Mouse (Mus musculus): ENCODE data around the gene Psrc1.

Gene Psrc1

DNA sequence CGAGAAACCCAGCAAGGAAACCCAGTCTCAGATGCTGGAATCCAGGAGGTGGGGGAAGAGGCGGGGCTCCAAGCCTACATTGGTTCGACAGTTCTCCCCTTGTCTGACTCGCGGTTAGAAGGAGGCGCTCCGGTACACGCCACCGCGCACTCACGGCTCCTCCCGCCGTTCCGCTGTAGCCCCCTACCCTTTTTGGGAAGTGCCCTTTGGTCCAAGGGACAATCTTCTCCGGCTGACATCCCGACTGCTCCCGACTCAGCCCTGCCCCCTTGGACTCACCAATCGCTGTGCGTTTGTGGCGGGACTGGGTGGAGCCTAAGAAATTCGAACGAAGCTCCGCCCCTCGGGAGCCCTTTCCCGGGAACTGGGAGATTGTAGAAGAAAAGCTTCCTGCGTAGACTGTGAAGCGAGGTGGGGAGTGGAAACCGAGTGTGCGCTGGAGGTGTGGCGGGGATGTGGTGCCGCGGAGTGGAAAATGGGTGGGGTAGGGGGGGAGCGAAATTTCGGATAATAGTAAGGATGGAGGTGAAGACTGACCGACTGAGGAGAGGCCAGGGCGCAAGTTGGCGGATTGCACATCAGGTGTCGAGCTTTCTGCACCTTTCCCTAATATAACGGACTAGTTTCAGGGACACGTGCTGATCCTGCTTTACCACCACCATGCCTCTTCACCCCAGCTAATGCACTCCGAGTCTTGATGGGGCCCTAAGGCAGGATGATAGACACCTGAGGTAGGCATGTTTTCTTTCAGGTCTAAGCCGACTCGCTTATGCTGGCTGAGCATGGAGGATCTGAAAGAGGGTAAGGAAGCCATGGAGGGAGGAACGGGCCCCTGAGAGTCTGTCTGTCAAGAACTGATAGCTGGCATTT, at the start of gene Psrc1:
Gene Psrc1 (plus strand): TSS at position 355 of the 870 bp plus-strand sequence.
- in situ Hi-C loops (cut with MboI, MseI) = loop anchor here (25.0 kb wide), 1 partner anchor 221 kb away; the partner anchor contains the start of gene Gpr61

GRCm38 (mm10) chr3:108336878-108337277, 46.8 kb upstream of the Psrc1 start:
- in situ Hi-C loops (cut with MboI, MseI) = loop anchor here (10.0 kb wide), 1 partner anchor 842 kb away; no protein-coding TSS in a partner anchor

DNA sequence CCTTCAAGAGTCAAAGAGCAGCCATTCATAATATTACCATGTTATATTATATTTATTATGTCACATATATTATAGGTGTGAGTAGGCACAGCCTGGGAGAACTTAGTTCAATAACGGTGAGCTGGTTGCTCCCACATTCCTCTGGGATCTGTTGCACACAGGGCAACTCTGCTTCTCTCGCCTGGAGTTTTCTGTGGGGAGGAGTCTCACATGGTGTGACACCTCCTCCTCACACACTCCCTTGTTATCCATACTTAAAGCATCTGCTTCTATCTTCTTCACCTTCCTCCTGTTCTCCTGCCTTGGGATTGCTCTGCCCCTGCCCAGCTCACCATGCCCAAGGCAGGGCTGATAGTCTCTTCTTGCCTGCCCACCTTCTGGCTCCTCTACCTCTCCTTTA, 42.6 kb upstream of the Psrc1 start:
- in situ Hi-C loops (cut with MboI, MseI) = no loop called here

DNA sequence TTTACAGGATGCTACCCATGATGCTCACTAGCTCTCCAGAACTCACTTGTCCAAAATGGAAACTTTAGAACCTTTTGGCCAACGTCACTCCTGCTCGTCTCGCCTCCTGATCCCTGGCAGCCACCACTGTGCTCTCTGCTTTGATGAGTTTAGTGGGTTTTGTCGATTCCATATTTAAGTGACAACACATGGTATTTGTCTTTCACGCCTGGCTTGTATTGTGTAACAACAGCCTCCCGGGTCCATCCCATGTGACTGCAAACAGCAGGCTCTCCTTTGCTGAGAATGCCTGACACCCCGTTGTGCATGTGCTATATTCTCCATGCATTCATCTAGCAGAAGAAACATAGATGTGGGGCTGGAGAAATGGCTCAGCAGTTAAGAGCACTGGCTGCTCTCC, 41.5 kb upstream of the Psrc1 start:
- in situ Hi-C loops (cut with MboI, MseI) = no loop called here

GRCm38 (mm10) chr3:108345855-108346254, 37.8 kb upstream of the Psrc1 start:
- in situ Hi-C loops (cut with MboI, MseI) = no loop called here

GRCm38 (mm10) chr3:108348376-108348775, 35.3 kb upstream of the Psrc1 start:
- in situ Hi-C loops (cut with MboI, MseI) = no loop called here

DNA sequence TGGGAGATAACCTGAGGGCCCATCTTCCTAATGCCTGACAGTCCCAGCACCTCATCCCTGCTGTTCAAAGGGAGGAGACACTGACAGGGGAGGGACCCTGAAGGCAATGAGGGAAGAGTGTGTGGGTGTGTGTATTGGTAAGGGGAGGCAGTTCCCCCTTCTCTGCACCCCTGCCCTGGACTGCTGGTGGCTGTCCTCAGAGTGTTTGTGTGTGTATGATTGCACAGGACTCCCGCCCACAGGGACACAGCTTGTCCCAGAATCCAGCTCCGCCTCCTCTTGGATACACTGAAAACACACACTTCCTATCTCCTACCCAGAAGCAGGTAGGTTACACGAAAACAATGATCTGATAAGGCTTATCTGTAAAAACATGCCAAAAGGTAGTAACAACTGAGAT, 28.4 kb upstream of the Psrc1 start:
- in situ Hi-C loops (cut with MboI, MseI) = no loop called here

DNA sequence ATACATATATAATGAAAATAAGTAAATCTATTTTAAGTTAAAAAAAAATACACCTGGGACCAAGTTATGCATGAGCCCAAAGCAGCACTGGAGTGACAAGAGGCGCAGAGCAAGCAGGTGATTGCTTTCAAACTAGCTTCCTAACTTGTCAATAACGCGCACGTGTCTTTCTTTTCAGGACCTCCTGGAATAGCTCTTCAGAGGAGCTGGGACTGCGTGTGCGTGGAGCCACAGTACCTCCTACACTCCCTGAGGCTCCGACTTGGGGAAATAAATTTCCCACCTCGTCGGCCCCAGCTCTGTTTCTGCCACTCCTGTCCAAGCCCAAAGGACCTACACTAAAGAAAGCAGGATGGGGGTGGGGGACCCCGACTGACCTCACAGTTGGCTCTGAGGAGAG, 26.6 kb upstream of the Psrc1 start:
- in situ Hi-C loops (cut with MboI, MseI) = no loop called here

DNA sequence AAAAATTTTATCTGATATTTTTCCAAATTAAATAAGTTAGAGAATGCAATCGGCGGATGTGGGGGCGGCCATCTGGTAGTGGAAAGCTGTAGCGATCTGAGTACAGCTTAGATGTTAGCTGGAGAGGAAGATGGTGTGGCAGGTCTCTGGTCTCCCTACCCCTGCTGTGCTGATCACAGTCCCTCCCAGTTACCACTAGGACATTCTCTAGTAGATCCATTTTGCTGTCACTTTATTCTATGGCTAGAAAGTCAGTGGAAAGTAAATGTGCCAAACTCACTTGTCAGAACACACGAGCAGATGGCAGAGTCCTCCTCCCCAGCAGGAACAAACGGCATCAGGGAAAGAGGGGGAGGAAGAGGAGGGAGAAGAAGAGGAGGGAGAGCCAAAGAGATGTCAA, 25.2 kb upstream of the Psrc1 start:
- in situ Hi-C loops (cut with MboI, MseI) = no loop called here

DNA sequence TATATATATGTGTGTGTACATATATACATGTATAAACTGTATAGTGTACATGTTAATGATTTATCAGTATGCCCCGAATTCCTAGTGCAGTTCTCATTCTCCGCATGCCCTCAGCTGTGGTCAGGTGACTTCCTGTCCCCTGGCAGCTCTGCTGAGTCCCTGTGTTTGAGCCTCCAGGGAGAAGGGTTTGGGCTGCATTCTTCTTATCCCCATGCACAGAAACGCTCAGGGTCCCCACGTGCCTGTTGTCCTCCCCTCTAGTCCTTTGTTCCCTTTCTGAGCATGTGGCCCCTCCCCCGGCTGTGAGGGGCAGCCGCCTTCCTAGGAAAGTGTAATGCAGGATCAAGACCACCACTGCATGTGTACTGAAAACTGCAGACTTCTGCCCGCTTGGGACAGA, 22.7 kb upstream of the Psrc1 start:
- in situ Hi-C loops (cut with MboI, MseI) = no loop called here

- in situ Hi-C loops (cut with MboI, MseI) = no loop called here
Measured at GRCm38 (mm10) chr3:108363626-108364025, 20.0 kb upstream of the Psrc1 start.

DNA sequence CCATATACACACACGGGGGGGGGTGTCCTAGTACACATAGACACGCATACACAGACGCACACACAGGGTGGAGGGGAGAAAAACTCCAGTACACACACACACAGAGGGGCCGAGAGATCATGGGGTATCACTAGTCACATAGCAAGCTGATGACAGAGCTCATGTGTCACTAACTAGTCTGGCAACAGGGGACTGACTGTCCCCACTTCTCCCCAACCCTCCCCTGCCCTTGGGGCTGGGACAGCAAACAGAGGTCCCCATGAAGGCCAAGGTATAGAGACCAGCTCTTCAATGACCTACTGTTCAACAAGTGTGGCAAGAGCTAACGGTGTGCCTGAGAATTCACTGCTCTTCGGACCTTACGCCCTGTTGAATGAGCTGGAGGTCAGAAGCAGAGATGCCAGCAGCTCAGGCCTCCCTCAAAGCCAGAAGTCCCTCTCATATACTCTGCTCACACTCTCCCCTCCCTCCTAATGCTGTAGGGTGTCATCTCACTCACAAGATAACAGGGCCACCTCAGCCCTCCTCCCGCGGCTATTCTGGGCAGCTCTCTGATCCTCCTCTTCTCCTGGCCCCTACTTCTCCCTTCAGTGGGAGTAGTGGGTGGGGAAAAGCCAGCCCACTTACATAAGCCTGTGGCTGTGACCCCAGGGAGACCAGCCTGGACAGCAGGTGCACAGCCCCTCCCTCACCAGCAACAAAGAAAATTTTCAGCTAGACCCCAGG, 19.2 kb upstream of the Psrc1 start, which contains the start of gene Mybphl:
Gene Mybphl (plus strand): TSS at position 642 of the 726 bp plus-strand sequence.
- in situ Hi-C loops (cut with MboI, MseI) = no loop called here

DNA sequence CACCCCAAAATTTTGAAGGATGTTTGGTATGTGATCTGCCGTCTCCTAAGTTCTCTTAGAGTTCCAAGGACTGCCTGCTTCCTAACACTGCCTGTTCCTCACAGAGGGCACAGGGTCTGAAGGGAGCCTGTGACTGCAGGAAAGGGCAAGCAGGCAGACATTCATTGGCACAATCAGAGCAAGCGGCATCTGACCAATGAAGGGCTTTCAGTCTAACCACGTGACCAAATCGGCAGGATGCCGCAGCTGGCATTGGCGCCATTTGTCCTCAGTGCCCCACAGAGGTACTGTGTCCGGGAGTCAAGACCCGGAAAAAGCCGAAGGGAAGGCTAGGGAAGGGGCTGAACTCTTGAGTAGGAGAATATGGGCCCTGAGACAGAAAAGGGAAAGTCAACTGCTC, 16.5 kb upstream of the Psrc1 start:
- in situ Hi-C loops (cut with MboI, MseI) = no loop called here

DNA sequence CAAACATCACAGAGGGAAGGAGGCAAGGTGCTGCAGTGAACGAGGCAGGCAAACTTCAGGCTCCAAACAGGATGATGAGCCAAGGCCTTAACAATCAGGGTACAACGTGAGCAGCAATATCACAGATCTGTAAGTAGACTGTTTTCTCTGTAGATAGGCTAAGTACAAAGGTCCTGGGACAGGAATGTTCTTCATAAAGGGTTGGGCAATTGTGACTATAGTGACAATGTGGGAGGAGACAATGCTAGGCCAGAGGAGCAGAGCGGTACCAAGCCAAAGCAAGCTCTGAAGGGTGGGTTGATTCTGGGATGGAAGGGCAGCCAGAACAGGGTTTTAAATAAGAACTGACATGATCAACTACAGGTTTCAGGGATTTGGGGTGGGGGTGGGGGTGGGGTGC, 15.8 kb upstream of the Psrc1 start:
- in situ Hi-C loops (cut with MboI, MseI) = no loop called here

- in situ Hi-C loops (cut with MboI, MseI) = no loop called here
Measured at GRCm38 (mm10) chr3:108368721-108369120, 14.9 kb upstream of the Psrc1 start.

DNA sequence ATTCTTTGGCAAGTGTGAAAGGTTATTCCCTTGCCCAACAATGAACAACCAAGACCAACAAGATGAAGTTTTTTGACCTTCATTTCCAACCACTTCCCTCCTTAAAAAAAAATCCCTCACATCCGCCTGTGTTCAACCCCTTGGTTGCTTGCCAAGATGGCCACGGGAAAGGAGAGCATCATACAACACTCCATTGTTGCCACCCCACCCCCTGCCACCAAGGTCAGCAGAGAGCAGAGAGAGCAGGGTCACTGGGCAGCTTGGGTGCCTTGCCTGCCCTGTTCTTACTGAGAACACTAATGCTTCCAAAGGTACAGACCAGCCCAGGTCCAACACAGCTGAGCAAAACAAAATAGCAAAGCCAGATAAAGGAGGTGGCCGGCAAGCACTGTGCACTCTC, 11.4 kb upstream of the Psrc1 start:
- in situ Hi-C loops (cut with MboI, MseI) = no loop called here

DNA sequence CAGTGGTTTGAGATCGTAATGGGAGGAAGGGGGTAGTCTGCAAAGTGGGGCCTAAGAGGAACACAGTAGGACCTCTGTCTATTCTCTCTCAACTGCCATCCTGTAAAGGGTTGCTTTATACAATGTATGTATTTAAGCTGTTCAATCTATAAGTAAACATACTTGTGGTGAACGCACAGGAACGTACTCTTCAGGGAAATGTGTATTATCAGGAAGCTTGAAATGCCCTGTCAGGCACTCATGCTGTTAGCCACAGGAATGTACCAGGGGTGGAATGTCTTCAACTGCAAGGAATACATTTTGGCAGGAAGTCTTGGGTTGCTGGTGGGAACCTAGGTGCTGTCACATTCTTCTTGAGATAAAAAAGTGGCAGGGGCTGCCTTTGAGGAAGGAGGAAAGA, 10.9 kb upstream of the Psrc1 start:
- in situ Hi-C loops (cut with MboI, MseI) = no loop called here

DNA sequence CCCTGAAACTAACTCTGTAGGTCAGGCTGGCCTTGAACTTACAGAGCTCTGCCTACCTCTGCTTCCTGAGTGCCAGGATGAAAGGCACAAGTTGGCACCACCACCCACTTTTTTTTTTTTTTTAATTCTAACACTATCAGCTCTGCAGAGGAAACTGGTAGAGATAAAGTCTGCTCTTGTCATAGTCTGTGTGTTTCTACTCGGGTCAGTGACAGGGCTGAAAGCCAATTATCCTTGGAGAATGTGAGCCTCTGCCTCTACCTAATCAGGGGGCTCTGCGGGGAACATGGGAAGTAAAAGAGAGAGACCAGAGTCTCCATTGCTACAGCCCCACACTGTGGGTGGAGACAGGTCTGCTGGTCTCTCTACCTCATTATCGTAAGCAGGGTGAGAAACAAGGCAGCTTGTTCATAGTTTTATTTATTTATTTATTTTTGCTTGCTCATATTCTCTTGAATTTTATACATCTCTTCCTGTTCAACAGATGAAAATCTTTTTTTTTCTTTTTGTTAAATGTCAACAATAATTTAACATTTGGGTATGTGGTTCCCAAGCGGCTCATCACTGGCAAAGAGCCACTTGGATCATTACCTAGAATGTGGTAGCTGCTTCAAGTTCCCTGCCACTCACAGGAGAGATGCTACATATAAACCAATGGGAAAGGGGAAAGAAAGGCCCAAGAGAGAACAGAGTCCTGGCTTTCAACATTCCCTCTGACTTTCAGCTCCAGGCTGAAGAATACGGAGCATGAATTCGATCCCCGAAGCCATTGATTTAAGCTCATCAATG, 4.6 kb upstream of the Psrc1 start:
- in situ Hi-C loops (cut with MboI, MseI) = loop anchor here (25.0 kb wide), 1 partner anchor 217 kb away; the partner anchor contains the start of gene Gpr61

DNA sequence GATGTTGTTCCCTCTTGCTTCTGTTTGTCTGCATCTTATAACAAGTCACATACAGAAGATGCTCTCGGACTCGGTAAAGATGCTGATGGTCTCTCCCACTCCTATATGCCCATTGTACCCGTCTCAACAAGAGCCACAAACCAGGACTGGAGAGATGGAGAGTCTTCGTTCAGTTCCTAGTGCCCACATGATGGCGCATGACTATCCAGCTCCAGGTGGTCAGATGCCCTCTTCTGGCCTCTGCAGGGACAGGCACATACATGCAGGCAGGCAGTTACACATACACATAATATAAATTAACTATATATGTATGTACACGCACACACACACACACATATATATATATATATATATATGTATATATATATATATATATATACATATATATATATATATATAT, 2.9 kb upstream of the Psrc1 start:
- in situ Hi-C loops (cut with MboI, MseI) = loop anchor here (25.0 kb wide), 1 partner anchor 218 kb away; the partner anchor contains the start of gene Gpr61

DNA sequence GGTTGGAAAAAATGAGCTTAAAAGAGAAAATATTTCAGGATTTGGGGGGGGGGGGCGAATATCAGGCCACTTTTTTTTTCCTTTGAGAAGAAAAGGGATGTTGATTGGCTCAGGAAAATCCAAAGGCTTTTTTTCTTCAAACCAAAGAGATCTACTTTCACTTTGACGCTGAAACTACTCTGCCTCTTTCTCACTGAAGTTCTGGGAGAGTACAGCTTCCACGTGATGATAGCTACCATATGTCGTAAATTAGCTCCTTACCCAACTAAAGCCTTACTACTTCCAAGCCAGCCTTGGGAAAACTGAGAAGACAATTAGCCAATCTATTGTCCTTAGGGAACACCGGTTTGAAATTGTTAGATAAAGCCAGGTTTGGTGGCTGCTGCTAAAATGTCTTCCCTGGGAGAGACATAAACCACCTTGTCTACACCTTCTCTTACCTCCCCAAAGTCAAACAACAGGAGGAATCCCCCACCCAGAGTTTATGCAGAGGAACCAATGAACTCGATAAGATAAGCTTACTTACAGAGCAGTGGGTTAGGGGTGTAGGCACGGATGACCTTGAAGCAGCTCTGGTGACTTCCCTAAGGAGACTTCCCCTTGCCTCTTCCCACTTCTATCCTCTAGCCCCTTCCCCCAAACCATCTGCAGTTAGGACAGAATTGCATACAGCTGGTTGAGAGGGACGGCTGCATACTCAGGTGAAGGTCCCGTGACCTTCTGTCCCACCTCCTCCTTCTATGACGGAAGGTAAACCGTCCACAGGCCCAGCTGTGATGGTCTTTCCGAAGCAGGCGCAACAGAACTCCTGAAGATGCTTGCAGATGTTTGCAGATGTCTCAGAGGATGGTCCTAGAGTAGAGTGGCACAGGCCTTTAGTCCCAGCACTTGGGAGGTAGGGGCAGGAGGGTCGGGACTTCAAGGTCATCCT, 1.4 kb upstream of the Psrc1 start:
- in situ Hi-C loops (cut with MboI, MseI) = loop anchor here (25.0 kb wide), 1 partner anchor 220 kb away; the partner anchor contains the start of gene Gpr61

Measured in T-helper 2 cell (primary cell).